7 mouse cellular contexts compared by ENCODE assay signal in the genomic region with DNA sequence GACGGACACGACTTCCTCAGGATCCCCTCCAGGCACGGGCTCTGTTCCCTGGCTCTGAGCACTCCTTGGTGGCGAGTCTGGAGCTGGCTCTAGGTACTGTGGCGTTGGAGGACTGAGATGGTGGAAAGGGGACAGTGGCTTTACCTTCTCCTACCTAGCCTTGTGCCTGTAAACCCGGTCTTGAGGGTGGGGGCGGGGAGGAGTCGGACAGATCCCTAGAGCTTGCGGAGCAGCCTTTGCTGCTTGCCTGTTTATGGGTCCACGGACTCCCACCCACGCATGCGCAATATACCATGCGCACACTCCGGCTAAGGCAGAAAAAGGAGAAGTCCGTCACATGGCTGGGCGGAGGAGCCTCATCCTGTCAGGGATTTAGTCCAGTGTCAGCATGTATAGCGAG. TPM values are rescaled to one million over a fixed set of nuclear protein-coding genes. Genes with fewer than 3 reads are reported as not detected.
DNase-seq lines count a peak whose midpoint lies in the region; ATAC-seq and TF ChIP-seq lines count a peak whose summit lies in the region.

No protein-coding gene starts in this region.

- no peak for TF ChIP-seq POLR2A in olfactory bulb, adult 2 months (IDR thresholded peaks at IDR 0.05; ENCODE audit: insufficient read depth, low read depth, low read length)

- 37% methylated on average over 17 of the region's 17 CpGs for WGBS in liver, embryonic 12.5 days (ENCODE audit: insufficient replicate concordance)
- WGBS in olfactory bulb, adult 2 months = 70% methylated on average over 17 of the region's 17 CpGs

- DNase-seq in testis, postnatal 14 days (ENCODE audit: low spot score) = peak; percentile 41
- DNase-seq in testis, postnatal 10 days (ENCODE audit: low spot score) = no peak
- DNase-seq in frontal cortex, postnatal 10 days (ENCODE audit: low spot score in 2 of 2) = peak; percentile 22 to 42
- no peak for DNase-seq in urinary bladder, postnatal 25 days (ENCODE audit: low spot score)
- DNase-seq in ovary, postnatal 36 days (ENCODE audit: low spot score) = no peak

- no peak for TF ChIP-seq CTCF in olfactory bulb, adult 2 months (IDR thresholded peaks at IDR 0.05; ENCODE audit: insufficient read depth, low read depth, low read length)

- H3K4me2 ChIP-seq in liver, embryonic 12.5 days = 0 out of 2 replicates have a peak overlapping the region, but pooled peaks have one; percentile 19

- H3K9me3 ChIP-seq in liver, embryonic 12.5 days (replicated peaks) = no peaks in the 10 kb centered on the region

- H3K4me3 ChIP-seq in liver, embryonic 12.5 days = no peak overlapping the region
- H3K4me3 ChIP-seq in olfactory bulb, adult 2 months (ENCODE audit: insufficient read depth, low read depth, low read length) = no peak overlapping the region

- H3K4me1 ChIP-seq in liver, embryonic 12.5 days = no peaks in the 10 kb centered on the region
- peaks cover 17% of the 10 kb centered on the region for H3K4me1 ChIP-seq in olfactory bulb, adult 2 months (ENCODE audit: control insufficient read depth, insufficient read depth, low read length)

- no peak overlapping the region for H3K27ac ChIP-seq in liver, embryonic 12.5 days
- H3K27ac ChIP-seq in olfactory bulb, adult 2 months (ENCODE audit: insufficient read depth, low read depth, low read length) = 0 out of 2 replicates have a peak overlapping the region, but pooled peaks have one; percentile 37

- H3K36me3 ChIP-seq in liver, embryonic 12.5 days = no peaks in the 10 kb centered on the region

- H3K27me3 ChIP-seq in liver, embryonic 12.5 days (replicated peaks) = peaks cover 3% of the 10 kb centered on the region; the same call in 1 of the 2 replicates

- no peak overlapping the region for H3K9ac ChIP-seq in liver, embryonic 12.5 days

- ATAC-seq in liver, embryonic 12.5 days = no peak

RNA-seq across cellular contexts. Expression of gene Pbp2, which starts 13.9 kb away (rescaled TPM):
- polyA plus RNA-seq in liver, embryonic 12.5 days (2016; fragmentation: Nextera tagmentation; extraction: Ambion mirVana) = not detected in 2 replicates
- polyA plus RNA-seq in olfactory bulb, adult 2 months (2012; ENCODE audit: insufficient read depth, insufficient read length, low replicate concordance, missing spikeins) = not detected in 2 replicates

RNA-seq across cellular contexts. Expression of gene Gsg1, which starts 42.1 kb away (rescaled TPM):
- polyA plus RNA-seq in liver, embryonic 12.5 days (2016; fragmentation: Nextera tagmentation; extraction: Ambion mirVana) = 0.10 and 0.32 TPM in 2 replicates
- polyA plus RNA-seq in olfactory bulb, adult 2 months (2012; ENCODE audit: insufficient read depth, insufficient read length, low replicate concordance, missing spikeins) = not detected in 2 replicates

Comparison
In these comparisons a context has a peak if more than half of its experiments do, and no peak if none do; other contexts are left out.
1. DNase-seq: peak in testis, postnatal 14 days (single experiment) and frontal cortex, postnatal 10 days (2 of 2); none in testis, postnatal 10 days (single experiment), urinary bladder, postnatal 25 days (single experiment) and ovary, postnatal 36 days (single experiment).